Mouse (Mus musculus): ENCODE measurements around the gene Cntn4.

The Cntn4 gene

GRCm38 (mm10) chr6:106646945-106647344, 969.5 kb downstream of the Cntn4 start:
- no peak for DNase-seq (ENCODE audit: low spot score)

GRCm38 (mm10) chr6:106663780-106664651, 986.6 kb downstream of the Cntn4 start:
- peak; percentile 49 for DNase-seq (ENCODE audit: low spot score)

- DNase-seq (ENCODE audit: low spot score): no peak
Observed at GRCm38 (mm10) chr6:106675581-106675980, 998.1 kb downstream of the Cntn4 start.

DNA sequence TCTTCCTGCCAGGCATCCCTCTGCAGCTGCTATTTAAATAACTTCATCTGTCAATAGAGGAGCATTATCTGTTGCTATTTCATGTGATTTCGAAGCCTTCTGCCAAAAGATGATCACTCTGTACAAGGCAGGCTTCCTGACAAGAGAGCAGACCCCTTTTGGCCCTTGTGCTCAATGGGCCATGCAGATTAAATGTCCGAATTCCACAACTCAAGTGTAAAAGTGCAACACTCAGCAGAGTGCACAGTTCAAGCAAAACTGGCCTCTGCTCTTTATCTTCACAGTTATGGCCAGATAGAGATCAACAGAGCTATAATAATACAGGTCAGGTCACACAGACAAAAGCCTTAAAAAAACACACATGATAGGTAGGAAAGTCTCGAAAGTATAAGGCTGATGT, 1024.5 kb downstream of the Cntn4 start:
- no peak for DNase-seq (ENCODE audit: low spot score)

DNA sequence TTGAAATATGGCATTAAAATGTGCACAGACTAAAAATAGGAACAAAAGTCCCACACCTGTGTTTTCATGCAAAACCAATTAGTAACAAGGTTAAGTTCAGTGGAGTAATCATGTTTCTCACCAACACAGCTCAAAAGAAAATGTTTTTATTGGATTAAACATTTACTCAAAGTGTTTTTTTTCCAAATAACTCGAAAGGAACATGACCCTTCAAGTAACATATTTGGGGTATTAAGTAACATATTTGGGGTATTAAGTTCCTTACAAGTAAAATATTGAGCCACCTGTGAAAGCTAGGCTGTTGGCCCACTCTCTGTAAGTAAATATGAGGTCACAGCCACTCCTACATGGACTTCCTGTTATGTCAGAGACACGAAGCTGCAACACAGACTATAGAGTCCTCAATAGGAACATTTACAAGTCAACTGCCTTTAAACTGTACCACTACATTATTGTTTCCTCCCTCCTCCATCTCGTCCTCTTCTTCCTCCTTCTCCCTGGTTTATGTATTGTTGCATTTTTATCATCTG, 1028.1 kb downstream of the Cntn4 start:
- DNase-seq (ENCODE audit: low spot score): no peak

DNA sequence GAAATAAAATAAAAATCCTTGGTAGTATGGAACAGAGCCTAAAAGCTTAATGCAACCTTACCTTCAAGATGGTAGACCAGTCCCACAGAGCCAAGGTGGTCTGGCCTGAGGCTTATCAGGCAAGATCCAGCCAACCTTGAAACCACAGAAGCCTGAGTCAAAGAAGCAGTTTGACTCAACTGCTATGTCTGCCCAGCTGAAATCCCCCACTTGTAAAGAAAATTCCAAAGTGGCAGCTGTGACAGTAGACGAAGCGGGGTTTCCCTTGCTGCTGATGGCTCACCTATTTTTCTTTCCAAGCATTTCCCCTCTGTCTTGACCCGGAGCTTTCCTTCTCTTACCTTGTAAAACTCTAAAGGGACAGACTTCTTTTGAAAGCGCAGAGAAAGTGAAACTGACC, 1048.2 kb downstream of the Cntn4 start:
- DNase-seq (ENCODE audit: low spot score): no peak

DNA sequence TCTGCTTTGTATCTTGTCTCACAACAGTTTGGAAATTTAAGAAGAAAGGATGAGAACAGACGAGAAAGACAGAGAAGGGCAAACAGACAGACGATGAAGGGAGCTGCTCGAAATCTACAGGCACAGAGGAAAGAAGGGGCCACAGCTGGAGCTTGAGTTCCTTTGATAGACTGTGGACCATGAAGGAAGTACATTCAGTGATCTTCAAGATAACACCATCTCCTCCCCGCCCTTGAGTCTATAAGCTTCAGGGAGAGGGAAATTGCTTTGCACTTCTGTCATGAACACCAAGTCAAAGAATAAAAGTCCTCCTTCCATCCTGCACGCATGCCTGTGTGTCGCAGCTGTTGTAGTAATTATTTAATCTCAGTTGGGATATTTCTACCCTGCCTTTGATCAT, 1048.6 kb downstream of the Cntn4 start:
- no peak for DNase-seq (ENCODE audit: low spot score)

DNA sequence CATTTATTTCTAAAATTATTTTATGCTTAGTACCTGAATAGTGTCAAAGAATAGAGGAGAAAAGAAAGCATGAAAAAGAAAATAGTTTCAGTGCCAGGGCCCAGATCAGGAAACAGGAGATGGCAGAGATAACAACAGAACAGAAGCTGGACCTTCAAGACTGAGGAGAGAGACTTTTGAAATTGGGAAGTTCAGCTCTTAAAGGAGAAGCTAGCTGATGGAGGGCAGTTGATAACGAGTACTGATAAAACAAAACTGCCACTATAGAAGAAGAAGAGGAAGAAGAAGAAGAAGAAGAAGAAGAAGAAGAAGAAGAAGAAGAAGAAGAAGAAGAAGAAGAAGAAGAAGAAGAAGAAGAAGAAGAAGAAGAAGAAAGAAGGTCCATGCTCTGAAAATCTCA, 1050.2 kb downstream of the Cntn4 start:
- no peak for DNase-seq (ENCODE audit: low spot score)

DNA sequence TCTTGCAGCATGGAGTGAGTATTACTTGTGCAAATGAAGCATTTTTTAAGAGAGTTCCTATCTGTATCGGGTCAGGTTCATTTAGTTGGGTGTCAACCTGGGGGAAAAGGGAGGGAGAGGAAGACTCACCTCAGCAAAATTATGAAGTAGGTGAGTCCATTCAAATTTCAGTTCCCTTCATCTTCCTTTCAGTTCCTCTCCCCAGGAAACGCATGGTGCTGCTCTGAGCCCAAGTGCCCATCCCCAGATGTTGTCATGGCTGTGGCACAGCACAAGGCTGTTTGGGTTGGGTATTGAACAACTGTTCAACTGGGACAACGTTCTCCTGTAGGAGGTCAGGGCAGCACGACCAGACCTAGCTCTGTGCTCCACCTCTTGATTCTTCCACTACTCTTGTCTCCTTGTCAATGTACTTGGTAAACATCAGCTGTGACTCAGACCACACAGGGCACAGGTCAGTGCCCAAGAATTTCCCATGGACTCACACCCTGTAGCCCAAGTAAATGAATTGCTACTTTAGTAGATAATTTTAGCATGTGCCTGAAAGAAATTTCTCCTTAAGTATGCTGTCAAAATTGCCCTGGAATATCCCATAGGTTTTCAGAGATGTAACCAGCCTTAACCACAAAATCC, 1052.3 kb downstream of the Cntn4 start:
- DNase-seq (ENCODE audit: low spot score): no peak

DNA sequence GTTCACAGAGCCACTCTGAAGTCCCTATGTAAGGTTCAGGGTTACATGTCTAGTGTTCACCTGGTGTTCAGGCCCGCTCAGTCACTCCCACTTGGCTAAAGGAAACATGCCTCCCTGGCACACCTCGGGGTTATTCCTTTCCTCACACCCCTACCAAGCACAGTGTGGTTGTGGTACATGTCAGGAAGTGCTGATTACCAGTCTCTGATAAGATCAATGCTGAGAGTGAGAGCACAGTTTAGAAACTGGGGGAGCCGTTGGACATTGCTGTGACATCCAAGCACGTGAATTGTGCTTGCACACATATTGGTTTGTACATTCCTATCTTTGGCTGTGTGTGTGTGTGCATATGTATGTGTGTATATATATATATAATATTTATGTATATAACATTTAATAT, 1055.1 kb downstream of the Cntn4 start:
- DNase-seq (ENCODE audit: low spot score): no peak

GRCm38 (mm10) chr6:106738229-106738628, 1060.8 kb downstream of the Cntn4 start:
- no peak for DNase-seq (ENCODE audit: low spot score)

DNA sequence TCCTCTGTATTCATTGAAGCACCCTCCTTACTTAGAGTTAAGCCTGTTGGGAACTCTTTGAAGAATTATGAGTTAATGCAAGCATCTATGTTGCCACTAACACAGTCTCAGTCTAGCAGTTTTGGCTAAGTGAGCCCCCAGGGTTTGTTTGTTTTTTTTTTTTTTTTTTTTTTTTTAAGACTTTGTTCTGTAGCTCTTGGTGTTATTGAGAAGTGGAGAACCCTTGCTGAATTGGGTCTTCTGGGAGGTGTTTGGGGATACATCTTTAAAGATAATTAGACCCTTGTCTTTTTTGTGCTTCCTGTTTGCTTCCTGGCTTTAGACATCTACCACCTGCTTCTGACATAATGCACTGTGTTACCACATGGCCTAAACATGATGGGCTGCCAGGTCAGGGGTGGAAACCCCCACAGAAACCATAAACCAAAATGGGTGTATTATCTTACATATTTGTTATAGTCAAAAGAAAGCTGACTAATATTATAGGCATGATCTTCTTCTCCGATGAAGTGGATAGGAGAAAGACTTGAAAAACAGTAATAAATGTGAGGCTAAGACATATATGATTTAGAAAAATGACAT, 1062.9 kb downstream of the Cntn4 start:
- DNase-seq (ENCODE audit: low spot score): no peak

DNA sequence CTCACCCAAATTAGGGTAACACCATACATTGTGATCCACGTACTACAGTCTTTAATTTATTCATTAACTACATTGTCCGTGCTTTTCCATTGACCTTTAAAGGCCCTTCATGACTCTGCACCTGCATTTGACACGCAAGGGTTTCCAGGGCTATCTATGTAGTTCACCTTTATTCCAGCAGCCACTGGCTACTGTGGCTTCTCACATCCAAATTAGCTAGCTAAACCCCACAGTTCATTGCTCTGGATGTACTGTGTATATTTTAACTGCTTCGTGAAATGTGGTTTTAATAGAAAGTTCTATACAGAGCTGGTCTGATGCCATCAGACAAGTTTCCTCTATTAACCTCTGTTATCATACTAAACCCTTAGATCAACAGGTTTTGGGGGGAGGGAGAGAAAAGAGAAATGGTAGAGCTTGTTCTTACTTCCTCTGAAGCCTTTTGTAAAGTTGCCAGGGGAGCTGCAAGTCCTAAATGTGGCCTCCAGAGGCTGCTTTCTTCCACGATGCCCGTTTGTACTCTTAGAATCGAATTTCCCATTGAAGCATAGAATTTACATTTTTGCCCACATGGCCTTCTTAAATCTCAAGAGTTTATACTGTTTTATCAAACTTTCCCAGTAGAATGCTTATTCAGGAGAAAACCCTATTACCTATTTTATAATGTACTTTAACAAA, 1066.2 kb downstream of the Cntn4 start:
- DNase-seq (ENCODE audit: low spot score): no peak

- DNase-seq (ENCODE audit: low spot score): no peak
Observed at GRCm38 (mm10) chr6:106745673-106746394, 1068.4 kb downstream of the Cntn4 start.

- DNase-seq (ENCODE audit: low spot score): no peak
Observed at GRCm38 (mm10) chr6:106747251-106747650, 1069.8 kb downstream of the Cntn4 start.

DNA sequence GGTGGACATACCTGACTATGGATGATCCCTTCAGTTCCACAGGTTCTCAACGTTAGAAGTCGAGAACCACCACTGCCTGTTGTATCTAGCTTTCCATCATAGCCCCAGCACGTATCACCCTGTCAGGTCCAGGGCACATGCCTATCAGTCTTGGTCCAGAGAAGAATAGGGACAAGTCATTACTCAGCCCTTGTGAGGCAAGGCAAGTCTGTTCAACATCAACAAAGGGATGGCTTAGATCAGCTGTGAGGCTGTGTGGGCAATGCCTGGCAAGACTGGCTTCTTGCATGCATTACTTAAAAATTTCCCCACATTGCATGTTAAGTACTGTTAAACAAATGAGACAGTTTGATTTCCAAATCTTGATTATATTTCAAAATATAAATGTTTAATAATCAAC, 1070.3 kb downstream of the Cntn4 start:
- no peak for DNase-seq (ENCODE audit: low spot score)

All from embryo, embryonic 10 days (tissue).